Mouse (Mus musculus): ENCODE results near the gene Coro1c. TPM values are rescaled to one million over a fixed set of nuclear protein-coding genes. Genes with fewer than 3 reads are reported as not detected.
A peak's percentile ranks its signal among the peaks of the same experiment; 100 is the strongest.

The Coro1c gene
- polyA plus RNA-seq, 1 experiment from 2014 or later: 138 TPM

DNA sequence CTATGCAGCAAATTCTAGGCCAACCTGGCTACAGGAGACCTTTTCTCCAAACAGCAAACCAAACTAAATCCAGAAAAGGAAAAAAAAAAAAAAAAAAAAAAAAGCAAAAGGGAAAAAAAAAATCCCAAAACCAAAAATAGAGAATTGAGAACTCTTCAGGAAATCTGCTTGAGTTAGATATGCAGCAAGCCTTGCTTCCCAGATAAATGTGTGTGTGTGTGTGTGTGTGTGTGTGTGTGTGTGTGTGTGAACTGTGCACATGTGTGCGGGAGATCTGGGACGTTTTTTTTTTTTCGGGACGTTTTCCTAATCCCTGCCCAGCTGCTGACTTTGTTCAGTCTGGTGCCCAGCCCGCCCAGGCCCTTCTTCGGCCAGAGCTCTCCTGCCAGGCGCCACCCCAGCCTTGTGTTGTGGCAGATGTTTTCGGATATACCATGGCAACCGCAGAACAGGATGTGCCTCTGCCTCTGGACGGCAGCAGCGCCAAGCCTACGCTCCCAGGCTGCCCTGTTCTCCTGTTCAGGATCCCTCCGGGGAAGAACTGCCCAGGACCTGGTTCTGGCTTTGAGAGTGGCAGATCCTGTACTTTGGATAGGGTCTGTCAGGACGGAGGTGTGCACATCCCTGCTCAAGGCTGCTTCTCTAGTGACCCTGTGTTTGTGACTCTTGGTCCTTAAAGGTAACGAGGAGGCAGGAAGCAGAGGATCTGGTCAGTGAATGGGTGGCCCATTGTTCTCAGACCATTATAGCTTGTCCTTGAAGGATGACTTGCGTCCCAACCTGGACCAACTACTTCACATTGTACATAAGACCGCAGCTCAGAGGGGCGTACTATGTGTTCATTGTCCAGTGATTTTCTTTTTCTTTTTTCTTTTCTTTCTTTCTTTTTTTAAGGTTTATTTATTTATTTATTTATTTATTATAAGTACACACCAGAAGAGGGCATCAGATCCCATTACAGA lies 22.4 kb upstream of the Coro1c start:
- Histone ChIP-seq H3K27me3 (ENCODE audit: control insufficient read depth, insufficient read depth, low read depth, low read length) (no peaks in the 10 kb centered on the region), H3K36me3 (ENCODE audit: control insufficient read depth, insufficient read depth, low read length) (no peaks in the 10 kb centered on the region), H3K9ac (ENCODE audit: low read length) (peak overlapping the region; percentile 37; the same call in 1 of the 2 replicates), H3K4me1 (replicated peaks; ENCODE audit: control insufficient read depth, insufficient read depth, low read length) (peaks cover 8% of the 10 kb centered on the region), H3K4me3 (ENCODE audit: low read length) (no peak overlapping the region), H3K27ac (ENCODE audit: low read length) (peak overlapping the region; percentile 78), H3K4me2 (ENCODE audit: low read depth, low read length) (0 out of 2 replicates have a peak overlapping the region, but pooled peaks have one; percentile 23), H3K9me3 (ENCODE audit: control insufficient read depth, low read length) (peaks cover 5% of the 10 kb centered on the region; the same call in 1 of the 2 replicates)
- WGBS: 34% methylated on average over 18 of the region's 18 CpGs
- ATAC-seq (ENCODE audit: low read depth): peak; percentile 72

DNA sequence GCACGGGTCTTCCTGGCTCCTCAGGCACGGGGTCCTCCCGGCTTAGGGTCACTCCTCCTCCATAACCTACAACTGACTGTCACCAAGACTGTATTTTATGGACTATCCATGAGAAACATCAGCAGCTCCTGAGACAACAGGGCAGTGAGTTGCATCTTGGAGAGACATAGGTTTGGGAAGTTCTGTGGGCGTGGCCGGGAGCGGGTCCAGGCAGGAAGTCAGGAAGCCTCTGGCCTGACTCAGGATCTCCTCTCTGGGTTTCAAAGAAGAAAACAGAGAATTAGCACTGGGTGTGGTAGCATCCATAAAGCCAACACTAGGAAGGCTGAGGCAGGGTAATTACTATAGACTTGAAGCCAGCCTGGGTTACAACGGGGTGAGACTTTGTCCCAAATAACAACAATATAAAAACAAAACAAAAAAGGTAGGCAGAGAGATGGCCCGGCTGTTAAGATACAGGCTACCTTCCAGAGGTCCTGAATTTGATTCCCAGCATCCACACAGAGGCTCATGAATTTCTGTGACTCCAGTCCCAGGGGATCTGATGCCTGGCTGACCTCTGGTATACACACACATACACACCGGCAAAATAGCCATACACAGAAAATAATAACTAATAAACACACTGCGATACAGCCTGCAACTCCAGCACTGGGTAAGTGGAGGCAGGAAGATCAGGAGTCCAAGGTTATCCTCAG lies 21.5 kb upstream of the Coro1c start:
- H3K36me3 ChIP-seq (ENCODE audit: control insufficient read depth, insufficient read depth, low read length): no peaks in the 10 kb centered on the region
- H3K4me1 ChIP-seq (replicated peaks; ENCODE audit: control insufficient read depth, insufficient read depth, low read length): peaks cover 8% of the 10 kb centered on the region
- H3K4me2 ChIP-seq (ENCODE audit: low read depth, low read length): peak overlapping the region; percentile 36
- H3K9me3 ChIP-seq (ENCODE audit: control insufficient read depth, low read length): peaks cover 5% of the 10 kb centered on the region; the same call in 1 of the 2 replicates
- no peaks in the 10 kb centered on the region for H3K27me3 ChIP-seq (ENCODE audit: control insufficient read depth, insufficient read depth, low read depth, low read length)
- H3K4me3 ChIP-seq (ENCODE audit: low read length): no peak overlapping the region; the same call in 1 of the 2 replicates
- 0 out of 2 replicates have a peak, but pooled peaks have one; percentile 18 for ATAC-seq (ENCODE audit: low read depth)
- H3K9ac ChIP-seq (ENCODE audit: low read length): no peak overlapping the region; the same call in 1 of the 2 replicates
- WGBS: 41% methylated on average over 10 of the region's 10 CpGs
- H3K27ac ChIP-seq (ENCODE audit: low read length): peak overlapping the region; percentile 59

DNA sequence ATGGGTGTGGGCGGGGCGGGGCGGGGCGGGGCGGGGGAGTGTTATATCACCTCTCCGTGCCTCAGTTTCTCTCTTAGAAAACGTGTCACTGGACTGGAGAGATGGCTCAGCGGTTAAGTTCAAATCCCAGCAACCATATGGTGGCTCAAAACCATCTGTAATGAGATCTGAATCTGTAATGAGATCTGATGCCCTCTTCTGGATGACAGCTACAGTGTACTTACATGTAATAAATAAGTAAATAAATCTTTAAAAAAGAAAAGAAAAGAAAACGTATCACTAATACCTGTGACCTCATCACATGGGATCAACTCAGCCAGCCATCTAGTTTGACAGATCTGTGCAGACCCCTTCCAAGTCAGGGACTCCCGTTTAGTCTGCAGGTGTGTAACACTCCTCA lies 21.0 kb upstream of the Coro1c start:
- Histone ChIP-seq H3K27me3 (ENCODE audit: control insufficient read depth, insufficient read depth, low read depth, low read length) (no peaks in the 10 kb centered on the region), H3K4me3 (ENCODE audit: low read length) (no peak overlapping the region; the same call in 1 of the 2 replicates), H3K9me3 (ENCODE audit: control insufficient read depth, low read length) (peaks cover 5% of the 10 kb centered on the region; the same call in 1 of the 2 replicates), H3K4me2 (ENCODE audit: low read depth, low read length) (peak overlapping the region; percentile 36), H3K4me1 (replicated peaks; ENCODE audit: control insufficient read depth, insufficient read depth, low read length) (peaks cover 8% of the 10 kb centered on the region), H3K36me3 (ENCODE audit: control insufficient read depth, insufficient read depth, low read length) (no peaks in the 10 kb centered on the region), H3K9ac (ENCODE audit: low read length) (no peak overlapping the region; the same call in 1 of the 2 replicates), H3K27ac (ENCODE audit: low read length) (peak overlapping the region; percentile 59)
- 52% methylated on average over 10 of the region's 10 CpGs for WGBS
- ATAC-seq (ENCODE audit: low read depth): no peak

DNA sequence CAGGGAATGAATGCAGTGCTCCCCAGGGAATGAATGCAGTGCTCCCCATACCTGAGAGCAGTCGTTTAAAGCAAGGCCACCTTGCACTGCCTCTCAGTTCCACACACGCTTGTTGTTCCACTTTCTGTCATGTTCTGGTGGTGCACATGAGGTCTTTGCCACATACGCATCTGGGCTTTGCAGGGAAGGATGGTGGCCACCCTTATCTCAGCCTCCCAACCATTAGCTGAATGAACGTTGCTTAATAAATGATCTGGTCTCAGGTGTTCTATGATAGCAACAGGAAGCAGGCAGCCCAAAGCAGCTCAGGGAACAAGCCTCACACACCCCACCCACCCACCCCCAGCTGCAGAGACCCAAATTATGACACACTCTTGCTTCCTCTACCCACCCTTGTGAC lies 16.1 kb upstream of the Coro1c start:
- H3K36me3 ChIP-seq (ENCODE audit: control insufficient read depth, insufficient read depth, low read length): no peaks in the 10 kb centered on the region
- ATAC-seq (ENCODE audit: low read depth): no peak
- peaks cover 4% of the 10 kb centered on the region; the same call in 1 of the 2 replicates for H3K4me1 ChIP-seq (replicated peaks; ENCODE audit: control insufficient read depth, insufficient read depth, low read length)
- no peak overlapping the region for H3K4me3 ChIP-seq (ENCODE audit: low read length)
- H3K9ac ChIP-seq (ENCODE audit: low read length): no peak overlapping the region
- H3K4me2 ChIP-seq (ENCODE audit: low read depth, low read length): no peak overlapping the region
- no peak overlapping the region for H3K27ac ChIP-seq (ENCODE audit: low read length)
- WGBS: 68% methylated on average over 4 of the region's 4 CpGs
- H3K9me3 ChIP-seq (ENCODE audit: control insufficient read depth, low read length): peaks cover 5% of the 10 kb centered on the region; the same call in 1 of the 2 replicates
- H3K27me3 ChIP-seq (ENCODE audit: control insufficient read depth, insufficient read depth, low read depth, low read length): no peaks in the 10 kb centered on the region

DNA sequence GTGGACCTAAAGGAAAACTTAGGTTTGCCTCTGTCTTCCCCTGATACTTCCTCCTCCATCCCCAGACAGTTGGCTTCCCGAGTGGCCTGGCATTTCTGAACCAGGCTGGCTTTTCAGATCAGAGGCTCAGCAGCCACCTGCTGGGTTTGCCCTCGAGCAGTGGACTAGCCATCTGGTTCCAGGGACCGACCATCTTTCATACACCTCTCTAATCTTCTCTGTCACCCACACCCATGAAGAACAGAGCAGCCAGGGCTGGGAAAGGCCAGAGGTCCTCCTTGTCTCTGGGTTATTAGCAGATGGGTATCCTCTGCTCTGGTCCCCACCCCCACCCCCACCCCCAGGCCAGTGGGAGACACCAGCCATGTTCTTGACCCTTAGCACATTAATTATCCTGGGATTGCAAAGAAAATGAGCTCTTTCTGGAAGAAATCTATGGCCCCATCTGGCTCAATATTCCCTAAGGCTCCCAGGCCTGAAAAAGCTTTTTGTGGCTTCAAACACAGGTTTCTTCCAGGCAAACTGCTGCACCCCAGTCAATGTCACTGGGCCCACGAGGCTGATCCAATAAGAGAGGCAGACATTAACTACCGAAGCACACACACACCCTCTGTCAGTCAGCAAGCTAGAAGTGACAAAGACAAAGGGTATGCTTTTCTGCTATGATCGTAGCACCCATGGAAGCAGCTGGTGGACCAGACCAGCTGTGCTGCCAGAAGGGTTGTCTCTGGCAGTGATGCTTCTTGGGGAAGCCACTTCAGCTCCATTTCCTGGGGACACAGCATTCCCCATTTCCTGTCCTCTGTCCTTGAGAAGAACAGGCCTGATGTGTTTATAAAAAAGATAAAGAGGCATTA lies 13.0 kb upstream of the Coro1c start:
- Histone ChIP-seq H3K9ac (ENCODE audit: low read length) (0 out of 2 replicates have a peak overlapping the region, but pooled peaks have one; percentile 22), H3K4me1 (replicated peaks; ENCODE audit: control insufficient read depth, insufficient read depth, low read length) (peaks cover 8% of the 10 kb centered on the region; the same call in 1 of the 2 replicates), H3K9me3 (ENCODE audit: control insufficient read depth, low read length) (no peaks in the 10 kb centered on the region), H3K27me3 (ENCODE audit: control insufficient read depth, insufficient read depth, low read depth, low read length) (no peaks in the 10 kb centered on the region), H3K36me3 (ENCODE audit: control insufficient read depth, insufficient read depth, low read length) (no peaks in the 10 kb centered on the region), H3K27ac (ENCODE audit: low read length) (peak overlapping the region; percentile 4; the same call in 1 of the 2 replicates), H3K4me3 (ENCODE audit: low read length) (no peak overlapping the region), H3K4me2 (ENCODE audit: low read depth, low read length) (no peak overlapping the region)
- WGBS: 32% methylated on average over 6 of the region's 6 CpGs
- no peak for ATAC-seq (ENCODE audit: low read depth)

DNA sequence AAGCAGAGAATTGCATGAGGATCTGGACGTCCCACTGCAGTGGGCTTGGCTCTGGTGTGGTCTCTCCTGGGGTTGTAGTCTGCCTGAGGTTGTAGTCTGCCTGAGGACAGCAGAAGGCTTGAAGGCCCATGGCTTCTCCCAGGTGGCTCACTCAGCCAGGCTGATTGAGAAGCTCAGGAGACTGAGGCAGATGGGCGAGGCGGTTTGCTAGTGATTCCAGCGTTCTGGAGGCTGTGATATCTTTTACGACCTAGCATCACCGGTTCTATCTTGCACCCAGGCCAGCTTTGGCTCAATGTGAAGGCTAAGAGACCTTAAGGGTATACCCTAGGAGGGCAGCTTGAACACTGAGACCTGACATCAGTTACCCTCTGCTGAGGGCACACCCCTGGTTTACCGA lies 10.5 kb upstream of the Coro1c start:
- whole genome bisulfite sequencing: 74% methylated on average over 7 of the region's 7 CpGs
- no peaks in the 10 kb centered on the region for H3K27me3 ChIP-seq (ENCODE audit: control insufficient read depth, insufficient read depth, low read depth, low read length)
- no peaks in the 10 kb centered on the region for H3K36me3 ChIP-seq (ENCODE audit: control insufficient read depth, insufficient read depth, low read length)
- no peaks in the 10 kb centered on the region for H3K9me3 ChIP-seq (ENCODE audit: control insufficient read depth, low read length)
- ATAC-seq (ENCODE audit: low read depth): no peak
- H3K4me2 ChIP-seq (ENCODE audit: low read depth, low read length): no peak overlapping the region
- no peak overlapping the region; the same call in 1 of the 2 replicates for H3K27ac ChIP-seq (ENCODE audit: low read length)
- H3K4me1 ChIP-seq (replicated peaks; ENCODE audit: control insufficient read depth, insufficient read depth, low read length): peaks cover 17% of the 10 kb centered on the region
- H3K9ac ChIP-seq (ENCODE audit: low read length): no peak overlapping the region
- no peak overlapping the region for H3K4me3 ChIP-seq (ENCODE audit: low read length)

DNA sequence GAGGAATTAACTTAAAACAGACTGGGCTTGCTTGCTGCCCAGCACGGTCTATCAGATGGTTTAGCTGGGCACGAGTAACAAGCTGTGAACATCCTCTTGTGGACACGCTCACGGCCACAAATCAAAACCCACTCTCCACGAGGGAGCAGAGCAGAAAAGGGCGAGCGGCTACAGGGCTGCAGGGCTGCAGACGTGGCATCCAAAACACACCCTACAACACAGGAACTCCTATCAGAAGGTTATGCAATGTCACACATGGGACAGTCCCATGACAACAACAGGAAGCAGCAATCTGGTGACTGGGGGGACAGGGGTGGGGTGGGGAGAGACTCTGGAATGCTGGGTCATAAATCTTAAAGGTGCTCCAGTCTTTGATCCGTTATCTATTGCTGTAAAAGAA lies 10.1 kb upstream of the Coro1c start:
- peak; percentile 52; the same call in 1 of the 2 replicates for ATAC-seq (ENCODE audit: low read depth)
- WGBS: 37% methylated on average over 9 of the region's 9 CpGs
- no peaks in the 10 kb centered on the region for H3K27me3 ChIP-seq (ENCODE audit: control insufficient read depth, insufficient read depth, low read depth, low read length)
- no peak overlapping the region; the same call in 1 of the 2 replicates for H3K4me2 ChIP-seq (ENCODE audit: low read depth, low read length)
- no peaks in the 10 kb centered on the region for H3K36me3 ChIP-seq (ENCODE audit: control insufficient read depth, insufficient read depth, low read length)
- no peak overlapping the region for H3K4me3 ChIP-seq (ENCODE audit: low read length)
- H3K27ac ChIP-seq (ENCODE audit: low read length): peak overlapping the region; percentile 62
- H3K9ac ChIP-seq (ENCODE audit: low read length): peak overlapping the region; percentile 22; the same call in 1 of the 2 replicates
- H3K9me3 ChIP-seq (ENCODE audit: control insufficient read depth, low read length): no peaks in the 10 kb centered on the region
- H3K4me1 ChIP-seq (replicated peaks; ENCODE audit: control insufficient read depth, insufficient read depth, low read length): peaks cover 17% of the 10 kb centered on the region

DNA sequence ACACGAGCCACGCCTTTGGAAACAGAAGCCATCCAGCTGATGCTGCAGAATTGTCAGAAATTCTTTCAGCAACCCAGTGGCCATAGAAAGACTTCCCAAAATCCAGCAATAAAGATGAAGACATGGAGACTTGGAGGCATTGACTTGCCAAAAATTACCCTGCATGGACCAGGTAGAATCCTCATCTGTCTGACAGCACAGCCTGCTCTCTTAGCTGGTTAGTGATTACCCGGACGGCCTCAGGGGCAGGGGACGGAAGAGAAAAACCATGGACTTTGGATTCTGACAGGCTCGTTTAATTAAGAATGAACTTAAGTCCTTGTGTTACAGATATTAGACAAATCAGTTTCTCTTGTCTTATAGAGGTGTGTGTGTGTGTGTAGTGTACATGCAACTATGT lies 2.1 kb upstream of the Coro1c start:
- no peak overlapping the region for H3K9ac ChIP-seq (ENCODE audit: low read length)
- H3K4me3 ChIP-seq (ENCODE audit: low read length): no peak overlapping the region
- H3K4me1 ChIP-seq (replicated peaks; ENCODE audit: control insufficient read depth, insufficient read depth, low read length): peaks cover 35% of the 10 kb centered on the region
- no peaks in the 10 kb centered on the region for H3K27me3 ChIP-seq (ENCODE audit: control insufficient read depth, insufficient read depth, low read depth, low read length)
- H3K27ac ChIP-seq (ENCODE audit: low read length): no peak overlapping the region
- no peak for ATAC-seq (ENCODE audit: low read depth)
- H3K4me2 ChIP-seq (ENCODE audit: low read depth, low read length): no peak overlapping the region
- WGBS: 74% methylated on average over 6 of the region's 6 CpGs
- no peaks in the 10 kb centered on the region for H3K36me3 ChIP-seq (ENCODE audit: control insufficient read depth, insufficient read depth, low read length)
- no peaks in the 10 kb centered on the region for H3K9me3 ChIP-seq (ENCODE audit: control insufficient read depth, low read length)

Data from lung, embryonic 16.5 days (tissue).